Mouse (Mus musculus) olfactory bulb, adult 2 months (tissue): ENCODE results near the gene Fibcd1. TPM values are rescaled to one million over a fixed set of nuclear protein-coding genes. Genes with fewer than 3 reads are reported as not detected.

Experiments used
- H3K27ac ChIP-seq: fragments of 200-500 bp; 2 replicates; pipeline ENCODE4 v1.5.1; 2012; ENCODE audit warnings: low read depth, low read length; ENCODE audit not compliant: insufficient read depth
- H3K4me1 ChIP-seq: fragments of 200-500 bp; 2 replicates; pipeline ENCODE4 v1.6.1; 2012; ENCODE audit warnings: low read length; ENCODE audit not compliant: control insufficient read depth, insufficient read depth
- H3K4me3 ChIP-seq: fragments of 200-500 bp; 2 replicates; pipeline ENCODE4 v1.5.1; 2012; ENCODE audit warnings: mild to moderate bottlenecking, low read depth, low read length, moderate library complexity; ENCODE audit not compliant: insufficient read depth
- CTCF ChIP-seq: fragments of 200-500 bp; IDR thresholded peaks from 2 replicates; pipeline ENCODE4 v1.5.1; 2012; ENCODE audit warnings: low read depth, mild to moderate bottlenecking, low read length, moderate library complexity; ENCODE audit not compliant: insufficient read depth
- POLR2A ChIP-seq: fragments of 200-500 bp; IDR thresholded peaks from 2 replicates; pipeline ENCODE4 v1.6.1; 2012; ENCODE audit warnings: mild to moderate bottlenecking, low read depth, low read length, moderate library complexity; ENCODE audit not compliant: insufficient read depth
- WGBS: fragments of 180-500 bp; shearing (Covaris S2); methylation state at CpG from one replicate; pipeline ENCODE4 v1.1.7; 2018; 5-methylcytosine and 5-hydroxymethylcytosine counted together
- polyA plus RNA-seq: library from polyadenylated mRNA; stranded (reverse); fragments of >200 nt; gene quantifications from 2 replicates; pipeline ENCODE4 v1.2.4, GENCODE M21; 2012; ENCODE audit warnings: low replicate concordance; ENCODE audit not compliant: missing spikeins, insufficient read depth, insufficient read length

Fibcd1 gene
- polyA plus RNA-seq, 1 experiment: not detected

DNA sequence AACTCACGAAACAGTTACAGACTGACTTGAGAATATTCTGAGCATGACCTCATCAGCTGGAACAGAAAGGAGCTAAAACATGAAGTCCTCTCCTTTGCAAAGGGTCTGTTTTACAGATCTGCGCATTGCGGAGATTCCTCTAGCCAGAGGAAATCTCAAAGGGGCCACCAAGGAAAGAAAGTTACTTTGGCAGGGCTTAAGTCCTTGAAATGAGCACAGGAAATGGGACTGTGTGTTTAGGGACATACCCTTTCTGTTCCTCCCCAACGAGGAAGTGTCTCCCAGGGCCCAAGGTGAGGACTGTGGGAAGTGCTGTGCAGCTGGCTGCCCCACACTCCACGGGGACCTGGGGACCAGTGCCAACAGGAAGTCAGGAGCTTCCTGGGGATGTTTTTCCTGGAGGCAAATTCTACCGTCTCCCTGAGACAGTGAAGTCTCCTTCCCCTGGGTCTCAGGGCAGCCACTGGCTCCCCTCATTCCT, 76.1 kb downstream of the Fibcd1 start:
- 45% methylated on average over 6 of the region's 6 CpGs for WGBS
- Histone ChIP-seq H3K27ac (peak overlapping the region; percentile 20; the same call in 1 of the 2 replicates), H3K4me1 (peaks cover 21% of the 10 kb centered on the region), H3K4me3 (no peak overlapping the region)
- no peak for TF ChIP-seq POLR2A
- TF ChIP-seq CTCF: no peak

DNA sequence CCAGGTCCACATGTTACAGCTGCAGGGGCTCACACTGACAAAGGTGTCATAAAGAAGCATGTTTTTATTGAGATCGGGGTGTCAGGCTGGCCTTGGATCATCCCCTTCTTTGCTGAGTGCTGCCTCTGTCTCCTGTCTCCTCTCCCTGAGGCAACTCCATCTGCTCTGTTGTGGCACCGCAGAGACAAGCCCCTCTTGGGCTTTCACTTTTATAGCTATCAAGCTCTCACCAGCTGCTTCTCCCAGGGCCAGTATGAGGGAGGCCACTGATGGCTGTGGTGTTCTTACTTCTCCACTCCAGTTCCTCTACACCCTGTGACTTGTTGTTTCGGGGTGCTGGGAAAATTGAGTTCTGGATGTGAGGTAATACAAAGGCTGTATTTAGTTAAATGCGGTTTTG, 76.7 kb downstream of the Fibcd1 start:
- H3K4me3 ChIP-seq: no peak overlapping the region
- peaks cover 21% of the 10 kb centered on the region for H3K4me1 ChIP-seq
- H3K27ac ChIP-seq: 0 out of 2 replicates have a peak overlapping the region, but pooled peaks have one; percentile 20
- WGBS: 55% methylated on average over 4 of the region's 4 CpGs
- TF ChIP-seq POLR2A: no peak
- no peak for TF ChIP-seq CTCF

DNA sequence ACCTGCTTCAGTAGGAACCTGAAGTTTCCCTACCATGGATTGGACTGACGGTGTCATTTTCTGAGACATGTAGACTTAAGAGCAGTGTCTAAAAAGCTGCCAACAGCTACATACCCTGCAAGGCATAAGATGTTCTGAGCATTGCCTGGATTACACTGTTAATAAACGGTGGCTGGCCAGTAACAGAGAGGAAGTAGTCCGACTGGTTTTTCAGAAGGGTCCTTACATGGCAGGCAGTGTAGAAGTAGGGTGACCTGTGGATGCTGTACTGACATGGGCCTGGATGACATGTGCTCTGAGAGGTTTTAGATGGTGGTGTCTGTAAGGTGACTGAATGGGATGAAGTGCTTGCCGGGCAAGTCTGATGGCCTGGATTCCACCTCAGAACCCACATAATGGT, 78.0 kb downstream of the Fibcd1 start:
- Histone ChIP-seq H3K27ac (no peak overlapping the region), H3K4me1 (peaks cover 24% of the 10 kb centered on the region), H3K4me3 (no peak overlapping the region)
- WGBS: 81% methylated on average over 4 of the region's 4 CpGs
- no peak for TF ChIP-seq POLR2A
- TF ChIP-seq CTCF: no peak

DNA sequence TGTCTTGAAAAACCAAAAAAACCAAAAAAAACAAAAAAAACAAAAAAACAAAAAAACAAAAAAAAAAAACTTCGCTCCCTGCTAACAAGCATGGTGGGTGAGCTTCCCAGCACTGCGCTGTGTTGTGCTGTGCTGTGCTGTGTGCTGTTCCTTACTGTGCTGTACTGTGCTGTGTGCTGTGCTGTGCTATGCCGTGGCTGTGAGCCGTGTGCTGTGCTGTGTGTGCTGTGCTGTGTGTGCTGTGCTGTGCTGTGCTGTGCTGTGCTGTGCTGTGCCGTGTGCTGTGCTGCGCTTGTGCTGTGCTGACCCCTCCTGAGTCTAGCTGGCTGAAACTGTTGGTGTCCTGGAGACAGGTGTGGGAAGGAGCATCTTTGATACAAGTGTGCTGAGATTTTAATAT, 78.7 kb downstream of the Fibcd1 start:
- peaks cover 27% of the 10 kb centered on the region for H3K4me1 ChIP-seq
- H3K27ac ChIP-seq: no peak overlapping the region
- no peak overlapping the region for H3K4me3 ChIP-seq
- WGBS: 95% methylated on average over 6 of the region's 6 CpGs
- TF ChIP-seq CTCF (no peak), POLR2A (no peak)

Other genes with a start within 250 kb of the Fibcd1 start
- gene Prdm12, start 206.0 kb downstream of the Fibcd1 start, polyA plus RNA-seq: not detected in 2 replicates
- not detected in 2 replicates for gene Exosc2, start 175.3 kb downstream of the Fibcd1 start, polyA plus RNA-seq
- gene Abl1, start 157.6 kb downstream of the Fibcd1 start, polyA plus RNA-seq: not detected in 2 replicates
- gene Qrfp, start 35.4 kb downstream of the Fibcd1 start, polyA plus RNA-seq: not detected in 2 replicates
- gene Lamc3, start 41.3 kb upstream of the Fibcd1 start, polyA plus RNA-seq: not detected in 2 replicates
- gene Aif1l, start 104.1 kb upstream of the Fibcd1 start, polyA plus RNA-seq: not detected in 2 replicates
- not detected in 2 replicates for gene Nup214, start 128.4 kb upstream of the Fibcd1 start, polyA plus RNA-seq
- gene Fam78a, start 238.9 kb upstream of the Fibcd1 start, polyA plus RNA-seq: not detected in 2 replicates
- not detected in 2 replicates for gene Plpp7, start 249.5 kb upstream of the Fibcd1 start, polyA plus RNA-seq